Mouse (Mus musculus) embryonic facial prominence, embryonic 10.5 days (tissue): ENCODE measurements around the gene Lrp6. TPM values are rescaled to one million over a fixed set of nuclear protein-coding genes. Genes with fewer than 3 reads are reported as not detected.

Experiments used
- DNase-seq: peaks from one replicate; pipeline ENCODE4 v3.0.0-alpha.2; 2017; ENCODE audit warnings: low spot score
- H3K27ac ChIP-seq: fragments of 300-500 bp; sonication (generic); replicated peaks from 2 replicates; pipeline ENCODE4 v1.5.1; 2016; ENCODE audit warnings: mild to moderate bottlenecking
- H3K27me3 ChIP-seq: fragments of 300-500 bp; sonication (generic); replicated peaks from 2 replicates; pipeline ENCODE4 v1.6.1; 2016; ENCODE audit warnings: low read depth, mild to moderate bottlenecking; ENCODE audit not compliant: poor library complexity, severe bottlenecking
- H3K36me3 ChIP-seq: fragments of 300-500 bp; sonication (generic); replicated peaks from 2 replicates; pipeline ENCODE4 v1.6.1; 2016; ENCODE audit warnings: mild to moderate bottlenecking, moderate library complexity
- H3K4me1 ChIP-seq: fragments of 300-500 bp; sonication (generic); 2 replicates; pipeline ENCODE4 v1.6.1; 2016
- H3K4me3 ChIP-seq: fragments of 300-500 bp; sonication (generic); 2 replicates; pipeline ENCODE4 v1.5.1; 2016; ENCODE audit warnings: mild to moderate bottlenecking, moderate library complexity
- H3K9me3 ChIP-seq: fragments of 300-500 bp; sonication (generic); 2 replicates; pipeline ENCODE4 v1.6.1; 2016; ENCODE audit warnings: mild to moderate bottlenecking
- WGBS: fragments of 180-500 bp; shearing (Covaris S2); methylation state at CpG from one replicate; pipeline ENCODE4 v1.1.7; 2016; 5-methylcytosine and 5-hydroxymethylcytosine counted together
- polyA plus RNA-seq: library from polyadenylated mRNA; unstranded; fragments of >200 nt; fragmentation: Nextera tagmentation; extraction: Ambion mirVana; gene quantifications from 2 replicates; pipeline ENCODE4 v1.2.1, GENCODE M21; 2016

Gene Lrp6
- polyA plus RNA-seq, 1 experiment from 2014 or later: 27.1 TPM

GRCm38 (mm10) chr6:134454093-134454492, 112.7 kb downstream of the Lrp6 start:
- no peak overlapping the region for H3K4me3 ChIP-seq
- WGBS: 93% methylated on average over 1 of the region's 1 CpGs
- DNase-seq: peak; percentile 25
- no peaks in the 10 kb centered on the region for H3K9me3 ChIP-seq
- H3K27ac ChIP-seq: no peak overlapping the region
- H3K27me3 ChIP-seq: no peaks in the 10 kb centered on the region
- H3K4me1 ChIP-seq: peaks cover 12% of the 10 kb centered on the region
- peaks cover 99% of the 10 kb centered on the region for H3K36me3 ChIP-seq

GRCm38 (mm10) chr6:134450661-134451119, 116.1 kb downstream of the Lrp6 start:
- Histone ChIP-seq H3K4me1 (peaks cover 12% of the 10 kb centered on the region), H3K27ac (peak overlapping the region; percentile 57; the same call in 1 of the 2 replicates), H3K4me3 (no peak overlapping the region), H3K36me3 (peaks cover 92% of the 10 kb centered on the region), H3K27me3 (no peaks in the 10 kb centered on the region), H3K9me3 (no peaks in the 10 kb centered on the region)
- WGBS: 54% methylated on average over 14 of the region's 14 CpGs
- DNase-seq: peak; percentile 76

DNA sequence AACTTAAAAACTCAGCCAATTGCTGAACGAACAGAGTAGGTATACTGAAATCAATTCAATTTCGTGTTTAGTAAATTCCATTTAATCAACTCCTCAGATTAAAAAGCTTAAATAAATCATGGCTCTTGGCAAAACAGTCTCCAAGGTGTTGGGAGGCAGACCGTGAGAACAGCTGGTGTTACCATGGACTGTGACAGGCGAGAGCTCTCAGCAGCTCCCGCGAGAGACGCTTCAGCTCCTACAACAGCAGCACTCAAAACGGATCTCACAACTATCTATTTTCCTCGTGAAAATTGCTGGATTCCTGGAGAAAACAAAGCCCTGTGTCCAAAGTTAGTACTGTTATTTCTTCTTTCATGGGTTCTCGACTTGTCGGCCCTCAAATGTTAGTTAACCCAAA, 116.8 kb downstream of the Lrp6 start:
- Histone ChIP-seq H3K27ac (no peak overlapping the region; the same call in 1 of the 2 replicates), H3K9me3 (no peaks in the 10 kb centered on the region; the same call in 1 of the 2 replicates), H3K4me3 (no peak overlapping the region), H3K27me3 (no peaks in the 10 kb centered on the region), H3K36me3 (peaks cover 92% of the 10 kb centered on the region), H3K4me1 (peaks cover 12% of the 10 kb centered on the region)
- WGBS: 82% methylated on average over 11 of the region's 11 CpGs
- no peak for DNase-seq

DNA sequence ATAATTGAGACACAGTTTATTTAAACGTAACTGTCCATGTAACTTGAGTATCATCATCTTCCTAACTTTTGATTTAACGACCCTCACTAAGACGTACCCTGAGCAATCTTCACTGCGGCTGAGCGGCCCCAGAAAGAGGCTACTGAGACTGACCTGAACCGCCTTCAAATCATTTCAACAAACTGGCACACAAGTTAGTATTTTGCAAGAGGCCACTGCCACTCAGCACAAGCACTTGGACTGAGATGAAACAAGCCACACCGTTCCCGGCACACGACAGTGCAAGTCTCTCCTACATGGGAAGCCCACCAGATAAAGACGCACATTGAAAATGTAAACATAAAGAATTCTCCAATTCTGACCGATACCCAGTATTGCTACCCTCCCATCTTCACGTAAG, 118.3 kb downstream of the Lrp6 start:
- Histone ChIP-seq H3K4me3 (no peak overlapping the region), H3K36me3 (peaks cover 81% of the 10 kb centered on the region), H3K27me3 (no peaks in the 10 kb centered on the region), H3K9me3 (no peaks in the 10 kb centered on the region; the same call in 1 of the 2 replicates), H3K27ac (no peak overlapping the region), H3K4me1 (peaks cover 19% of the 10 kb centered on the region)
- DNase-seq: no peak
- 90% methylated on average over 12 of the region's 12 CpGs for WGBS

DNA sequence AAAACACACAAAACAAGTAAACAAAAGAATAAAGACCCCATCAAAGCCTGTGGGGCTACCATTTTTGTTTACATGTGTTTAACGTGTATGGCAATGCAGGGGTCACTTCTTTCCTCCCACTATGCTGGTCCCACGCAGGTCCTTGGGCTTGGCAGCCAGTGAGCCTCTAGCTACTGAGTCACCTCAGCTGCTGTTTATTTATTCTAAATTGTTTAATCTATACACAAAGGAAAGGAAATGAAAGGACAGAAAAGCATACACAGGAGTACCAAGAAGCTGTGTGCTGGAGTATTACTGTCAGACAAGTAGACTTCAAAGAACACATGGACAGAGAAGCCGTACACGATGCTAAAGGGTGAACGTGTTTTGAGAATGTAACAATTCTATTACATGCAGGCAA, 122.8 kb downstream of the Lrp6 start:
- no peak for DNase-seq
- Histone ChIP-seq H3K36me3 (peaks cover 38% of the 10 kb centered on the region), H3K4me3 (no peak overlapping the region), H3K27me3 (no peaks in the 10 kb centered on the region), H3K4me1 (peaks cover 28% of the 10 kb centered on the region), H3K27ac (0 out of 2 replicates have a peak overlapping the region, but pooled peaks have one; percentile 7), H3K9me3 (no peaks in the 10 kb centered on the region; the same call in 1 of the 2 replicates)
- 83% methylated on average over 5 of the region's 5 CpGs for WGBS

- WGBS: 80% methylated on average over 9 of the region's 9 CpGs
- Histone ChIP-seq H3K36me3 (peaks cover 33% of the 10 kb centered on the region), H3K9me3 (no peaks in the 10 kb centered on the region; the same call in 1 of the 2 replicates), H3K4me1 (peaks cover 33% of the 10 kb centered on the region), H3K27ac (0 out of 2 replicates have a peak overlapping the region, but pooled peaks have one; percentile 7), H3K27me3 (no peaks in the 10 kb centered on the region), H3K4me3 (no peak overlapping the region)
- DNase-seq: no peak
Measured at GRCm38 (mm10) chr6:134443198-134443904, 123.4 kb downstream of the Lrp6 start.

DNA sequence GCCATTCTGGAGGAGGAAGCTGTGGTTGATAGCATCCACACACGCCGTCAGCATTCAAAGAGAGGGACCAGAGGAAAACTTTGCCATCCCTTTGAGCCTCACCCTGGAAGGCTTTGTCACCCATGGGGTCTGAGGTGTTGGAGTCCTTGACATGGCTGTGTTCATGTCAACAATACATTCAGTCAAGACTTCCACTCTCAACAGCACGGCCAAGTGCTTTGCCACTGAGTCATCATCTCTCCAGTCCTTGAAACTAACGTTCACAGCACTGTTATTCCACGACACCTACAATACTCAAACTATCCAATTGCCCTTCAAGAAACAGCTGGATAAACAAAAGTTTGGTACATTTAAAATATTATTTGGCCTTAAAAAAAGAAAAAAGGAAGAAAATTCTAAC, 124.5 kb downstream of the Lrp6 start:
- peaks cover 27% of the 10 kb centered on the region for H3K36me3 ChIP-seq
- WGBS: 91% methylated on average over 5 of the region's 5 CpGs
- no peaks in the 10 kb centered on the region for H3K27me3 ChIP-seq

GRCm38 (mm10) chr6:134441716-134442115, 125.0 kb downstream of the Lrp6 start:
- Histone ChIP-seq H3K27me3 (no peaks in the 10 kb centered on the region), H3K9me3 (no peaks in the 10 kb centered on the region; the same call in 1 of the 2 replicates), H3K27ac (no peak overlapping the region), H3K36me3 (peaks cover 22% of the 10 kb centered on the region), H3K4me3 (no peak overlapping the region), H3K4me1 (peaks cover 43% of the 10 kb centered on the region)
- DNase-seq: no peak
- 91% methylated on average over 3 of the region's 3 CpGs for WGBS

More for the DNA sequence above, 124.5 kb downstream of the Lrp6 start:
- Histone ChIP-seq H3K4me3 (no peak overlapping the region), H3K9me3 (no peaks in the 10 kb centered on the region; the same call in 1 of the 2 replicates), H3K4me1 (peaks cover 39% of the 10 kb centered on the region), H3K27ac (no peak overlapping the region)
- DNase-seq: no peak

GRCm38 (mm10) chr6:134440023-134440422, 126.7 kb downstream of the Lrp6 start:
- peak; percentile 64 for DNase-seq
- peak overlapping the region; percentile 86 for H3K27ac ChIP-seq
- H3K36me3 ChIP-seq: peaks cover 5% of the 10 kb centered on the region
- 18% methylated on average over 10 of the region's 10 CpGs for WGBS
- H3K4me1 ChIP-seq: peaks cover 43% of the 10 kb centered on the region
- H3K4me3 ChIP-seq: peak overlapping the region; percentile 49
- no peaks in the 10 kb centered on the region; the same call in 1 of the 2 replicates for H3K9me3 ChIP-seq
- H3K27me3 ChIP-seq: no peaks in the 10 kb centered on the region

DNA sequence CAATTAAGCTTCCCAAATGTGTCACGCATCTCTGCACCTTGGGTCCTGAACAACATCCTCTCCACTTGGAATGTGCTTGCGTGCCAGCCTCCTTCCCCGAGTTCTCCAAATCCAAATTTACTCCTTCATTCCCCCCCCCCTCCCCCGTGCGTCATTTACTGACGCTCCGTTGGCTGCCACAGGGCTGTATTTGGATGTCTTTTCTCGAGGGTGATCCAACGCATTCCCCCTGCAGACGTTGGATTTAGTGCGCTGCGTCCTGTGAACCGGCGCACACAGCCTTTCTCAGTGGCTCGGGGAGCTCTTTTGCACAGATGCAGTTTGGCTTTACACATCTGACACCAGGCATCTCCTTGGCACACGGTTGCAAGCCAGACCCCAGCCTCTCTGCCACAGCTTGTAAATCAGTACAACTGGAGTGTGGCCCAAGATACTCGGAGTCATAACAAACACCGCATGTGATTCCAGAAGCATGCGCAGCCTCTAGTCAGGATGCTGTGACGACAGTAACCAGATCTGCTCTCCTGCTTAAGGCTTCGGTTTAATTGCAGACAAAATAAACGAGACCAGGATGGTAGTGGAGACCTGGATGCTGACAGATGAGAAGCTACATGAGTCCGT, 127.3 kb downstream of the Lrp6 start:
- Histone ChIP-seq H3K4me3 (peak overlapping the region; percentile 49), H3K36me3 (no peaks in the 10 kb centered on the region), H3K27ac (peak overlapping the region; percentile 86), H3K27me3 (no peaks in the 10 kb centered on the region), H3K4me1 (peaks cover 47% of the 10 kb centered on the region), H3K9me3 (no peaks in the 10 kb centered on the region)
- peak; percentile 76 for DNase-seq
- 11% methylated on average over 23 of the region's 23 CpGs for whole genome bisulfite sequencing

DNA sequence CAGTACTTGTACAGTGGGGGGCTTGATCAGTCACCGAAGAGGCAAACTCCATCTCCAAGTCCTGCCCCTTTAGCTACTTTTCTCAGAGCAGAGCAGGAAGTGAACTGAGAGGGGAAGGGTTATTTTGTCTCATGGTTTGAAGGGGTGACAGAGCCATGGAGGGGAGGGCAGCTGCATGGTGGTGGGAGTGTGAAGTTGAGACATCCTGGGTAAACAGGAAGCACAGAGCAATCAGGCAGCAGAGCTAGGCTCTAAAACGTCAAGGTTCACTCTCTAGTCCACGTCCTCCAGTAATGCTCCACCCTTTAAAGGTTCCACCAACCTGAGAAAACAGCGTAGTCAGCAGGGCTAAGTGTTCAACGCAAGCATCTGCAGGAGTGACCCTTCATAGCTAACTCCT, 129.8 kb downstream of the Lrp6 start:
- H3K27me3 ChIP-seq: no peaks in the 10 kb centered on the region
- no peak for DNase-seq
- H3K36me3 ChIP-seq: no peaks in the 10 kb centered on the region
- WGBS: 73% methylated on average over 5 of the region's 5 CpGs
- peak overlapping the region; percentile 24 for H3K27ac ChIP-seq
- H3K4me1 ChIP-seq: peaks cover 46% of the 10 kb centered on the region
- no peaks in the 10 kb centered on the region for H3K9me3 ChIP-seq
- H3K4me3 ChIP-seq: no peak overlapping the region

- H3K27me3 ChIP-seq: no peaks in the 10 kb centered on the region
- H3K27ac ChIP-seq: no peak overlapping the region
- DNase-seq: no peak
- H3K9me3 ChIP-seq: no peaks in the 10 kb centered on the region
- no peak overlapping the region for H3K4me3 ChIP-seq
- H3K36me3 ChIP-seq: no peaks in the 10 kb centered on the region
- H3K4me1 ChIP-seq: peaks cover 35% of the 10 kb centered on the region
- 57% methylated on average over 9 of the region's 9 CpGs for WGBS
Measured at GRCm38 (mm10) chr6:134434866-134435390, 131.8 kb downstream of the Lrp6 start.
